Mouse (Mus musculus) spleen, postnatal 36 days (tissue): ENCODE measurements around the gene Pkn2.
A peak's percentile ranks its signal among the peaks of the same experiment; 100 is the strongest.

Experiments used
- DNase-seq, 2 experiments: peaks; one replicate each; pipeline ENCODE4 v3.0.0; 2022; ENCODE audit warnings: low spot score in 2 of 2, mixed read lengths in 1 of 2

Pkn2 gene

GRCm38 (mm10) chr3:142743973-142744898, 137.6 kb downstream of the Pkn2 start:
- DNase-seq: peak; percentile 5 to 19
